Comparison of ENCODE assay signal across 8 mouse cellular contexts in genomic region chr11:61349337-61349736, GRCm38 (mm10). TPM values are rescaled to one million over a fixed set of nuclear protein-coding genes. Genes with fewer than 3 reads are reported as not detected.
DNase-seq lines count a peak whose midpoint lies in the region; ATAC-seq lines count a peak whose summit lies in the region.

No protein-coding gene starts in this region.

- no peak overlapping the region for H3K4me2 ChIP-seq in midbrain, embryonic 13.5 days (replicated peaks)
- H3K4me2 ChIP-seq in kidney, embryonic 15.5 days = no peak overlapping the region
- no peak overlapping the region for H3K4me2 ChIP-seq in liver, embryonic 13.5 days

- H3K36me3 ChIP-seq in midbrain, embryonic 10.5 days = no peaks in the 10 kb centered on the region
- no peaks in the 10 kb centered on the region for H3K36me3 ChIP-seq in midbrain, embryonic 13.5 days
- no peaks in the 10 kb centered on the region for H3K36me3 ChIP-seq in kidney, embryonic 15.5 days
- H3K36me3 ChIP-seq in liver, embryonic 13.5 days = no peaks in the 10 kb centered on the region

- 14% methylated on average over 8 of the region's 8 CpGs for WGBS in midbrain, embryonic 10.5 days
- 17% methylated on average over 8 of the region's 8 CpGs for WGBS in midbrain, embryonic 13.5 days
- 8% methylated on average over 8 of the region's 8 CpGs for WGBS in kidney, embryonic 15.5 days
- WGBS in liver, embryonic 13.5 days (ENCODE audit: insufficient replicate concordance) = 6% methylated on average over 8 of the region's 8 CpGs

- H3K4me3 ChIP-seq in midbrain, embryonic 10.5 days = no peak overlapping the region
- no peak overlapping the region for H3K4me3 ChIP-seq in midbrain, embryonic 13.5 days (replicated peaks)
- H3K4me3 ChIP-seq in kidney, embryonic 15.5 days (replicated peaks) = no peak overlapping the region
- H3K4me3 ChIP-seq in liver, embryonic 13.5 days (replicated peaks) = no peak overlapping the region

- peak; percentile 36 for DNase-seq in midbrain, embryonic 10.5 days (ENCODE audit: low spot score)
- DNase-seq in c-Kit-positive CD71-negative TER-119-negative erythroid progenitor cells, embryonic 14.5 days (ENCODE audit: low read depth) = peak; percentile 53
- DNase-seq in gastrocnemius, adult 8-10 months (ENCODE audit: low spot score in 2 of 2) = peak; percentile 45
- DNase-seq in liver, embryonic 13.5 days = peak; percentile 14
- DNase-seq in retina, postnatal 1 day = peak; percentile 72
- DNase-seq in thymus, postnatal 14 days = peak; percentile 85

- H3K9me3 ChIP-seq in midbrain, embryonic 10.5 days (replicated peaks) = no peaks in the 10 kb centered on the region
- H3K9me3 ChIP-seq in midbrain, embryonic 13.5 days = no peaks in the 10 kb centered on the region
- no peaks in the 10 kb centered on the region for H3K9me3 ChIP-seq in kidney, embryonic 15.5 days (replicated peaks)
- no peaks in the 10 kb centered on the region for H3K9me3 ChIP-seq in liver, embryonic 13.5 days (replicated peaks)

- H3K4me1 ChIP-seq in midbrain, embryonic 10.5 days = peaks cover 7% of the 10 kb centered on the region; the same call in 1 of the 2 replicates
- no peaks in the 10 kb centered on the region for H3K4me1 ChIP-seq in midbrain, embryonic 13.5 days (replicated peaks)
- peaks cover 16% of the 10 kb centered on the region; the same call in 1 of the 2 replicates for H3K4me1 ChIP-seq in kidney, embryonic 15.5 days
- no peaks in the 10 kb centered on the region for H3K4me1 ChIP-seq in liver, embryonic 13.5 days (replicated peaks)

- no peak overlapping the region for H3K9ac ChIP-seq in midbrain, embryonic 13.5 days (replicated peaks)
- no peak overlapping the region for H3K9ac ChIP-seq in kidney, embryonic 15.5 days
- H3K9ac ChIP-seq in liver, embryonic 13.5 days = no peak overlapping the region

- no peak for ATAC-seq in midbrain, embryonic 13.5 days
- peak; percentile 75 for ATAC-seq in kidney, embryonic 15.5 days (replicated peaks; ENCODE audit: low FRiP score)
- ATAC-seq in liver, embryonic 13.5 days (ENCODE audit: low read depth) = 0 out of 2 replicates have a peak, but pooled peaks have one; percentile 23

- H3K27me3 ChIP-seq in midbrain, embryonic 10.5 days (ENCODE audit: low read depth, poor library complexity, severe bottlenecking) = peaks cover 31% of the 10 kb centered on the region
- 0 out of 2 replicates have a peak, but pooled peaks cover 20% of the 10 kb centered on the region for H3K27me3 ChIP-seq in midbrain, embryonic 13.5 days
- peaks cover 24% of the 10 kb centered on the region for H3K27me3 ChIP-seq in kidney, embryonic 15.5 days
- peaks cover 20% of the 10 kb centered on the region for H3K27me3 ChIP-seq in liver, embryonic 13.5 days

- no peak overlapping the region for H3K27ac ChIP-seq in midbrain, embryonic 10.5 days (replicated peaks)
- no peak overlapping the region for H3K27ac ChIP-seq in midbrain, embryonic 13.5 days
- no peak overlapping the region for H3K27ac ChIP-seq in kidney, embryonic 15.5 days
- no peak overlapping the region for H3K27ac ChIP-seq in liver, embryonic 13.5 days

RNA-seq across cellular contexts. Expression of gene Slc47a2, which starts 6.7 kb away (rescaled TPM):
- polyA plus RNA-seq in midbrain, embryonic 10.5 days (2016; fragmentation: Nextera tagmentation; extraction: Ambion mirVana) = not detected in 2 replicates
- polyA plus RNA-seq in midbrain, embryonic 13.5 days (2015; fragmentation: Nextera tagmentation; extraction: Ambion mirVana) = not detected in 2 replicates
- total RNA-seq in gastrocnemius, adult 8-10 months (2022) = not detected
- polyA plus RNA-seq in kidney, embryonic 15.5 days (2015; fragmentation: Nextera tagmentation; extraction: Ambion mirVana) = not detected in 2 replicates
- polyA plus RNA-seq in liver, embryonic 13.5 days (2015; fragmentation: Nextera tagmentation; extraction: Ambion mirVana) = 0.06 and 0.09 TPM in 2 replicates

RNA-seq across cellular contexts. Expression of gene Slc47a1, which starts 28.8 kb away (rescaled TPM):
- 0.10 TPM in 1 of 2 replicates, not detected in the other for polyA plus RNA-seq in midbrain, embryonic 10.5 days (2016; fragmentation: Nextera tagmentation; extraction: Ambion mirVana)
- 0.08 TPM in 1 of 2 replicates, not detected in the other for polyA plus RNA-seq in midbrain, embryonic 13.5 days (2015; fragmentation: Nextera tagmentation; extraction: Ambion mirVana)
- 10 to 100 TPM; 13.9 to 19.3 (median 16.7) TPM for total RNA-seq in gastrocnemius, adult 8-10 months (2022)
- polyA plus RNA-seq in kidney, embryonic 15.5 days (2015; fragmentation: Nextera tagmentation; extraction: Ambion mirVana) = 23.5 and 24.8 TPM in 2 replicates
- polyA plus RNA-seq in liver, embryonic 13.5 days (2015; fragmentation: Nextera tagmentation; extraction: Ambion mirVana) = 6.0 and 7.1 TPM in 2 replicates

Comparison
In these comparisons a context has a peak if more than half of its experiments do, and no peak if none do; other contexts are left out.
1. DNase-seq: peak in every context shown above with its lines; median percentile 85 in thymus, postnatal 14 days; 72 in retina, postnatal 1 day; 53 in c-Kit-positive CD71-negative TER-119-negative erythroid progenitor cells, embryonic 14.5 days; 45 in gastrocnemius, adult 8-10 months; 36 in midbrain, embryonic 10.5 days; 14 in liver, embryonic 13.5 days.